Mouse (Mus musculus) heart, adult 18-20 months (tissue): ENCODE measurements at regions not wholly inside any gene's neighbourhood (a gene's known extent, or its start where the extent isn't known, plus 50 kb on each side); places are given as distances from the start of the nearest gene placed in this dataset.

Experiments
- DNase-seq, 2 experiments: peaks; one replicate each; pipeline ENCODE4 v3.0.0; 2021 to 2022; ENCODE audit warnings: mixed read lengths in 1 of 2

GRCm38 (mm10) chr1:121620262-121620661 is 52.5 kb upstream of the Ddx18 start:
- no peak for DNase-seq

- DNase-seq, result no peak
Measured at GRCm38 (mm10) chr1:121618550-121618949, 50.8 kb upstream of the Ddx18 start.
